Mouse (Mus musculus): ENCODE data around the gene Creg2. TPM values are rescaled to one million over a fixed set of nuclear protein-coding genes. Genes with fewer than 3 reads are reported as not detected.

Creg2 gene
- total RNA-seq, 2 experiments from 2014 or later: not detected

Other genes with a start within 250 kb of the Creg2 start
- gene Tbc1d8, start 172.7 kb downstream of the Creg2 start, total RNA-seq (2015): 60.6 and 61.8 TPM in 2 replicates
- gene Tbc1d8, start 172.7 kb downstream of the Creg2 start, total RNA-seq (2017): 35.5 and 46.5 TPM in 2 replicates
- 16.9 and 17.9 TPM in 2 replicates for gene Cnot11, start 116.5 kb downstream of the Creg2 start, total RNA-seq (2015)
- gene Cnot11, start 116.5 kb downstream of the Creg2 start, total RNA-seq (2017): 18.1 and 20.2 TPM in 2 replicates
- 56.1 and 61.0 TPM in 2 replicates for gene Rnf149, start 74.1 kb downstream of the Creg2 start, total RNA-seq (2015)
- 69.5 and 70.7 TPM in 2 replicates for gene Rnf149, start 74.1 kb downstream of the Creg2 start, total RNA-seq (2017)
- gene Rfx8, start 69.5 kb upstream of the Creg2 start, total RNA-seq (2015): not detected in 2 replicates
- gene Rfx8, start 69.5 kb upstream of the Creg2 start, total RNA-seq (2017): not detected in 2 replicates
- gene Gm3646, start 153.9 kb upstream of the Creg2 start, total RNA-seq (2015): not detected in 2 replicates
- not detected in 2 replicates for gene Gm3646, start 153.9 kb upstream of the Creg2 start, total RNA-seq (2017)
- gene Map4k4, start 249.4 kb upstream of the Creg2 start, total RNA-seq (2015): 52.1 and 52.3 TPM in 2 replicates
- 190 and 228 TPM in 2 replicates for gene Map4k4, start 249.4 kb upstream of the Creg2 start, total RNA-seq (2017)